Mouse (Mus musculus): Measurements from ENCODE around the gene Btrc. TPM values are rescaled to one million over a fixed set of nuclear protein-coding genes. Genes with fewer than 3 reads are reported as not detected.
"Not testable (repeated sequence)": the region's sequence is repeated elsewhere in the genome, so short reads cannot be mapped to it uniquely, and the experiment has no call there.

The Btrc gene
- polyA plus RNA-seq, 1 experiment = 11.9 TPM

GRCm38 (mm10) chr19:45544152-45544924 is 180.8 kb downstream of the Btrc start:
- TF ChIP-seq MYOD1 (IDR thresholded peaks at IDR 0.05; ENCODE audit: control insufficient read depth, insufficient read length, low read depth) = no peak
- H3ac ChIP-seq (ENCODE audit: control insufficient read depth, insufficient read length, low read depth) = no peak overlapping the region
- no peaks in the 10 kb centered on the region for H3K79me2 ChIP-seq (ENCODE audit: control insufficient read depth, insufficient read depth)
- peaks cover 11% of the 10 kb centered on the region for H3K27me3 ChIP-seq (ENCODE audit: control insufficient read depth, insufficient read depth, insufficient read length)
- H3K36me3 ChIP-seq (ENCODE audit: control insufficient read depth, insufficient read depth) = no peaks in the 10 kb centered on the region
- H3K4me3 ChIP-seq (ENCODE audit: insufficient read depth, poor library complexity, severe bottlenecking) = no peak overlapping the region
- H3K79me3 ChIP-seq (ENCODE audit: low read depth) = no peaks in the 10 kb centered on the region

- Histone ChIP-seq H3K4me3 (ENCODE audit: insufficient read depth, poor library complexity, severe bottlenecking) (no peak overlapping the region), H3ac (ENCODE audit: control insufficient read depth, insufficient read length, low read depth) (peak overlapping the region; percentile 53), H3K79me3 (ENCODE audit: low read depth) (no peaks in the 10 kb centered on the region), H3K79me2 (ENCODE audit: control insufficient read depth, insufficient read depth) (no peaks in the 10 kb centered on the region), H3K27me3 (ENCODE audit: control insufficient read depth, insufficient read depth, insufficient read length) (peaks cover 11% of the 10 kb centered on the region), H3K36me3 (ENCODE audit: control insufficient read depth, insufficient read depth) (no peaks in the 10 kb centered on the region)
- TF ChIP-seq CTCF (IDR thresholded peaks at IDR 0.05; ENCODE audit: control insufficient read depth, insufficient read depth, insufficient read length) (peak; percentile 92), MYOD1 (IDR thresholded peaks at IDR 0.05; ENCODE audit: control insufficient read depth, insufficient read length, low read depth) (no peak)
Observed at GRCm38 (mm10) chr19:45544925-45545321, 181.4 kb downstream of the Btrc start.

- not testable (repeated sequence) for H3K36me3 ChIP-seq (ENCODE audit: control insufficient read depth, insufficient read depth); H3ac ChIP-seq (ENCODE audit: control insufficient read depth, insufficient read length, low read depth); H3K27me3 ChIP-seq (ENCODE audit: control insufficient read depth, insufficient read depth, insufficient read length); H3K79me2 ChIP-seq (ENCODE audit: control insufficient read depth, insufficient read depth); H3K4me3 ChIP-seq (ENCODE audit: insufficient read depth, poor library complexity, severe bottlenecking); H3K79me3 ChIP-seq (ENCODE audit: low read depth)
Observed at GRCm38 (mm10) chr19:45548196-45548595, 184.7 kb downstream of the Btrc start.

GRCm38 (mm10) chr19:45549128-45549915 is 185.8 kb downstream of the Btrc start:
- Histone ChIP-seq H3K4me3 (ENCODE audit: insufficient read depth, poor library complexity, severe bottlenecking) (no peak overlapping the region), H3ac (ENCODE audit: control insufficient read depth, insufficient read length, low read depth) (no peak overlapping the region), H3K27me3 (ENCODE audit: control insufficient read depth, insufficient read depth, insufficient read length) (no peaks in the 10 kb centered on the region), H3K79me3 (ENCODE audit: low read depth) (no peaks in the 10 kb centered on the region), H3K79me2 (ENCODE audit: control insufficient read depth, insufficient read depth) (no peaks in the 10 kb centered on the region), H3K36me3 (ENCODE audit: control insufficient read depth, insufficient read depth) (peaks cover 11% of the 10 kb centered on the region)
- TF ChIP-seq USF1 (IDR thresholded peaks at IDR 0.05; ENCODE audit: low read depth) = no peak
- no peak for TF ChIP-seq CEBPB (IDR thresholded peaks at IDR 0.05; ENCODE audit: low read depth)

- H3K27me3 ChIP-seq (ENCODE audit: control insufficient read depth, insufficient read depth, insufficient read length) = no peaks in the 10 kb centered on the region
- TF ChIP-seq MAX (IDR thresholded peaks at IDR 0.05) = no peak
- TF ChIP-seq CEBPB (IDR thresholded peaks at IDR 0.05; ENCODE audit: low read depth) = no peak
- no peak for TF ChIP-seq USF1 (IDR thresholded peaks at IDR 0.05; ENCODE audit: low read depth)
- no peak overlapping the region for H3ac ChIP-seq (ENCODE audit: control insufficient read depth, insufficient read length, low read depth)
- peaks cover 15% of the 10 kb centered on the region for H3K36me3 ChIP-seq (ENCODE audit: control insufficient read depth, insufficient read depth)
- no peak overlapping the region for H3K4me3 ChIP-seq (ENCODE audit: insufficient read depth, poor library complexity, severe bottlenecking)
- no peaks in the 10 kb centered on the region for H3K79me3 ChIP-seq (ENCODE audit: low read depth)
- no peaks in the 10 kb centered on the region for H3K79me2 ChIP-seq (ENCODE audit: control insufficient read depth, insufficient read depth)
Observed at GRCm38 (mm10) chr19:45549948-45550347, 186.4 kb downstream of the Btrc start.

GRCm38 (mm10) chr19:45552187-45552586 is 188.7 kb downstream of the Btrc start:
- no peak for TF ChIP-seq MAX (IDR thresholded peaks at IDR 0.05)
- TF ChIP-seq USF1 (IDR thresholded peaks at IDR 0.05; ENCODE audit: low read depth) = no peak
- no peak for TF ChIP-seq MYOD1 (IDR thresholded peaks at IDR 0.05; ENCODE audit: control insufficient read depth, insufficient read length, low read depth)
- no peak for TF ChIP-seq CTCF (IDR thresholded peaks at IDR 0.05; ENCODE audit: control insufficient read depth, insufficient read depth, insufficient read length)
- no peak for TF ChIP-seq CEBPB (IDR thresholded peaks at IDR 0.05; ENCODE audit: low read depth)
- no peak for TF ChIP-seq FOSL1 (IDR thresholded peaks at IDR 0.05; ENCODE audit: insufficient read depth, low read length, poor library complexity, severe bottlenecking)
- TF ChIP-seq MYOG (IDR thresholded peaks at IDR 0.05; ENCODE audit: control insufficient read depth, extremely low read depth, insufficient read length) = no peak
- no peak overlapping the region for H3K4me3 ChIP-seq (ENCODE audit: insufficient read depth, poor library complexity, severe bottlenecking)
- no peaks in the 10 kb centered on the region for H3K79me3 ChIP-seq (ENCODE audit: low read depth)
- H3ac ChIP-seq (ENCODE audit: control insufficient read depth, insufficient read length, low read depth) = no peak overlapping the region
- peaks cover 18% of the 10 kb centered on the region for H3K36me3 ChIP-seq (ENCODE audit: control insufficient read depth, insufficient read depth)
- H3K79me2 ChIP-seq (ENCODE audit: control insufficient read depth, insufficient read depth) = no peaks in the 10 kb centered on the region
- H3K27me3 ChIP-seq (ENCODE audit: control insufficient read depth, insufficient read depth, insufficient read length) = no peaks in the 10 kb centered on the region

Data from C2C12 (cell line).